Mouse (Mus musculus): ENCODE data around the gene Zfp207. TPM values are rescaled to one million over a fixed set of nuclear protein-coding genes. Genes with fewer than 3 reads are reported as not detected.
"Not testable (repeated sequence)": the region's sequence is repeated elsewhere in the genome, so short reads cannot be mapped to it uniquely, and the experiment has no call there.

Gene Zfp207
- polyA plus RNA-seq, 1 experiment from 2014 or later = 237 TPM

DNA sequence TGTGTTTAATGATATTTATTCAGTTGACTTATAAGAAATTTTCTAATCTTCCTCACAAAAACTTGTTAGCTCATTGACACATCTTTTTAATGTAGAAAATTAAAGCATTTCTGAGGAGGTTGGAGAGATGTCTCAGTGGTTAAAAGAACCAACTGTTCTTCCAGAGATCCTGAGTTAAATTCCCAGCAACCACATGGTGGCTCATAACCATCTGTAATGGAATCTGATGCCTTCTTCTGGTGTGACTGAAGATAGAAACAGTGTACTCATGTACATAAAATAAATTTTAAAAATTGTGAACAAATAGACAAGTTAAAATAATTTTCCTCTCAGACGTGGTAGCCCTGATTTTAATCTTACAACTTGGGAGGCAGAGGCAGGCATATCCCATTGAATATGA is 6.8 kb downstream of the Zfp207 start:
- Histone ChIP-seq H3K4me3 (replicated peaks; ENCODE audit: low read depth, low read length) (no peak overlapping the region), H3K9me3 (ENCODE audit: control insufficient read depth, low read length) (no peaks in the 10 kb centered on the region), H3K27ac (replicated peaks; ENCODE audit: low read depth, low read length) (no peak overlapping the region), H3K4me2 (ENCODE audit: low read length) (no peak overlapping the region), H3K27me3 (ENCODE audit: control insufficient read depth, insufficient read depth, low read length) (no peaks in the 10 kb centered on the region), H3K36me3 (ENCODE audit: control insufficient read depth, insufficient read depth, low read length) (peaks cover 63% of the 10 kb centered on the region), H3K9ac (replicated peaks; ENCODE audit: low read length) (no peak overlapping the region), H3K4me1 (ENCODE audit: control insufficient read depth, insufficient read depth, low read length) (peaks cover 26% of the 10 kb centered on the region)
- ATAC-seq (ENCODE audit: low FRiP score, low TSS enrichment) = no peak
- DNase-seq = no peak
- 89% methylated on average over 1 of the region's 1 CpGs for WGBS

- Histone ChIP-seq H3K4me2 (ENCODE audit: low read length) (no peak overlapping the region), H3K9ac (replicated peaks; ENCODE audit: low read length) (no peak overlapping the region), H3K27me3 (ENCODE audit: control insufficient read depth, insufficient read depth, low read length) (no peaks in the 10 kb centered on the region), H3K27ac (replicated peaks; ENCODE audit: low read depth, low read length) (no peak overlapping the region), H3K36me3 (ENCODE audit: control insufficient read depth, insufficient read depth, low read length) (peaks cover 76% of the 10 kb centered on the region), H3K4me1 (ENCODE audit: control insufficient read depth, insufficient read depth, low read length) (peaks cover 9% of the 10 kb centered on the region), H3K9me3 (ENCODE audit: control insufficient read depth, low read length) (no peaks in the 10 kb centered on the region), H3K4me3 (replicated peaks; ENCODE audit: low read depth, low read length) (no peak overlapping the region)
- no peak for DNase-seq
- WGBS = 97% methylated on average over 2 of the region's 2 CpGs
- no peak for ATAC-seq (ENCODE audit: low FRiP score, low TSS enrichment)
Measured at GRCm38 (mm10) chr11:80391407-80392120, 8.5 kb downstream of the Zfp207 start.

DNA sequence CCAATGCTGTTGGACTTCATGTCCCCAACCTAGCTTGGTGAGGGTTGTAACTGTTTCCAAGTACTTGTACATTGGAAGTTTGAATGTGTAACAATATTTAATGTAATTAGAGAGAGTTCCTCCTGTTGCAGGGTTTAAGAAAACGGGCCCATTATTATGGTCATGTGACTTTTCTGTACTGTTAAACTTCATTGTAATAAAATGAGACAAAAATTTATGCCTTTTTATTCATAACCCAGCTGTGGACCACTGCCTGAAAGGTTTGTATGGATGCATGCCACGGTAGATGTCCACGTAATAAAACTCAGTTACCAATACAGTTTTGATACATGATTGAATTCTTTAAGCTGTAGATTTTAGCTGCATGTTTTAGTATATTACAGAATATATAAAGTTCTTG is 12.9 kb downstream of the Zfp207 start:
- ATAC-seq (ENCODE audit: low FRiP score, low TSS enrichment) (no peak), DNase-seq (no peak)
- no peak overlapping the region for H3K9ac ChIP-seq (replicated peaks; ENCODE audit: low read length)
- H3K4me3 ChIP-seq (replicated peaks; ENCODE audit: low read depth, low read length) = no peak overlapping the region
- no peaks in the 10 kb centered on the region for H3K4me1 ChIP-seq (ENCODE audit: control insufficient read depth, insufficient read depth, low read length)
- H3K27ac ChIP-seq (replicated peaks; ENCODE audit: low read depth, low read length) = no peak overlapping the region
- peaks cover 83% of the 10 kb centered on the region for H3K36me3 ChIP-seq (ENCODE audit: control insufficient read depth, insufficient read depth, low read length)
- H3K27me3 ChIP-seq (ENCODE audit: control insufficient read depth, insufficient read depth, low read length) = no peaks in the 10 kb centered on the region
- WGBS = 96% methylated on average over 3 of the region's 3 CpGs
- no peaks in the 10 kb centered on the region for H3K9me3 ChIP-seq (ENCODE audit: control insufficient read depth, low read length)
- H3K4me2 ChIP-seq (ENCODE audit: low read length) = no peak overlapping the region

DNA sequence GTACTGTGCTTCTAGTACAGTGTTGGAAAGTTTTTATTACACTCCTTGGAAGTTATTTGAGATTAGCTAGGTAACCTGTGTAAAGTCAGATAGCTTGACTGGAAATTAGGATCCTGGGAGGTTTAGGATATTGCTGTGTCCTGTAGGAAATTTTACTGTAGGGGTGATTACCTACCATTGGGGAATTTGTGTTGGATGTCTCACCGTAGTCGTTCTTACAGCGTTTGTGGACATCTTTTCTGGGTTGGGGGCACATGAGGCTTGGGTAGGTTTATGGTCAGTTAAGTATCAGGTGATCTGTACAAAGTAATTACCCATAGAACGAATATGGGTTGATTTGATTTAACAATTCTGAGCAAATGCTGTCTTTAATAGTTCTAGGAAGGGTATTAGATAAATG is 13.5 kb downstream of the Zfp207 start:
- H3K9me3 ChIP-seq (ENCODE audit: control insufficient read depth, low read length) = no peaks in the 10 kb centered on the region
- H3K36me3 ChIP-seq (ENCODE audit: control insufficient read depth, insufficient read depth, low read length) = peaks cover 81% of the 10 kb centered on the region
- H3K9ac ChIP-seq (replicated peaks; ENCODE audit: low read length) = no peak overlapping the region
- no peaks in the 10 kb centered on the region for H3K27me3 ChIP-seq (ENCODE audit: control insufficient read depth, insufficient read depth, low read length)
- ATAC-seq (ENCODE audit: low FRiP score, low TSS enrichment) (no peak), DNase-seq (no peak)
- H3K4me1 ChIP-seq (ENCODE audit: control insufficient read depth, insufficient read depth, low read length) = no peaks in the 10 kb centered on the region
- WGBS = 97% methylated on average over 4 of the region's 4 CpGs
- no peak overlapping the region for H3K4me2 ChIP-seq (ENCODE audit: low read length)
- H3K27ac ChIP-seq (replicated peaks; ENCODE audit: low read depth, low read length) = no peak overlapping the region
- no peak overlapping the region for H3K4me3 ChIP-seq (replicated peaks; ENCODE audit: low read depth, low read length)

- WGBS = 98% methylated on average over 6 of the region's 6 CpGs
- peaks cover 67% of the 10 kb centered on the region for H3K36me3 ChIP-seq (ENCODE audit: control insufficient read depth, insufficient read depth, low read length)
- not testable (repeated sequence) for H3K4me3 ChIP-seq (replicated peaks; ENCODE audit: low read depth, low read length); H3K4me2 ChIP-seq (ENCODE audit: low read length); H3K27me3 ChIP-seq (ENCODE audit: control insufficient read depth, insufficient read depth, low read length); H3K27ac ChIP-seq (replicated peaks; ENCODE audit: low read depth, low read length); H3K9ac ChIP-seq (replicated peaks; ENCODE audit: low read length); DNase-seq; ATAC-seq (ENCODE audit: low FRiP score, low TSS enrichment); H3K4me1 ChIP-seq (ENCODE audit: control insufficient read depth, insufficient read depth, low read length); H3K9me3 ChIP-seq (ENCODE audit: control insufficient read depth, low read length)
Measured at GRCm38 (mm10) chr11:80407878-80408277, 24.8 kb downstream of the Zfp207 start.

GRCm38 (mm10) chr11:80410377-80410776 is 27.3 kb downstream of the Zfp207 start:
- Histone ChIP-seq H3K27me3 (ENCODE audit: control insufficient read depth, insufficient read depth, low read length) (no peaks in the 10 kb centered on the region), H3K27ac (replicated peaks; ENCODE audit: low read depth, low read length) (no peak overlapping the region), H3K9me3 (ENCODE audit: control insufficient read depth, low read length) (no peaks in the 10 kb centered on the region), H3K36me3 (ENCODE audit: control insufficient read depth, insufficient read depth, low read length) (peaks cover 59% of the 10 kb centered on the region), H3K4me1 (ENCODE audit: control insufficient read depth, insufficient read depth, low read length) (no peaks in the 10 kb centered on the region), H3K4me2 (ENCODE audit: low read length) (no peak overlapping the region), H3K4me3 (replicated peaks; ENCODE audit: low read depth, low read length) (no peak overlapping the region), H3K9ac (replicated peaks; ENCODE audit: low read length) (no peak overlapping the region)
- WGBS = 92% methylated on average over 2 of the region's 2 CpGs
- no peak for DNase-seq
- no peak for ATAC-seq (ENCODE audit: low FRiP score, low TSS enrichment)

- no peak for ATAC-seq (ENCODE audit: low FRiP score, low TSS enrichment)
- 92% methylated on average over 5 of the region's 5 CpGs for WGBS
Measured at GRCm38 (mm10) chr11:80417085-80417484, 34.0 kb downstream of the Zfp207 start.

GRCm38 (mm10) chr11:80419743-80420142 is 36.7 kb downstream of the Zfp207 start:
- Histone ChIP-seq H3K36me3 (ENCODE audit: control insufficient read depth, insufficient read depth, low read length) (peaks cover 12% of the 10 kb centered on the region), H3K4me3 (replicated peaks; ENCODE audit: low read depth, low read length) (no peak overlapping the region), H3K9me3 (ENCODE audit: control insufficient read depth, low read length) (peaks cover 7% of the 10 kb centered on the region; the same call in 1 of the 2 replicates), H3K27ac (replicated peaks; ENCODE audit: low read depth, low read length) (no peak overlapping the region), H3K27me3 (ENCODE audit: control insufficient read depth, insufficient read depth, low read length) (no peaks in the 10 kb centered on the region), H3K4me2 (ENCODE audit: low read length) (no peak overlapping the region), H3K4me1 (ENCODE audit: control insufficient read depth, insufficient read depth, low read length) (no peaks in the 10 kb centered on the region), H3K9ac (replicated peaks; ENCODE audit: low read length) (no peak overlapping the region)
- DNase-seq = no peak
- 93% methylated on average over 1 of the region's 1 CpGs for WGBS
- ATAC-seq (ENCODE audit: low FRiP score, low TSS enrichment) = no peak

More at GRCm38 (mm10) chr11:80417085-80417484, 34.0 kb downstream of the Zfp207 start:
- no peak overlapping the region for H3K9ac ChIP-seq (replicated peaks; ENCODE audit: low read length)
- peaks cover 16% of the 10 kb centered on the region for H3K36me3 ChIP-seq (ENCODE audit: control insufficient read depth, insufficient read depth, low read length)
- peaks cover 7% of the 10 kb centered on the region; the same call in 1 of the 2 replicates for H3K9me3 ChIP-seq (ENCODE audit: control insufficient read depth, low read length)
- no peak overlapping the region for H3K4me2 ChIP-seq (ENCODE audit: low read length)
- no peaks in the 10 kb centered on the region for H3K4me1 ChIP-seq (ENCODE audit: control insufficient read depth, insufficient read depth, low read length)
- DNase-seq = no peak
- H3K27ac ChIP-seq (replicated peaks; ENCODE audit: low read depth, low read length) = no peak overlapping the region
- H3K4me3 ChIP-seq (replicated peaks; ENCODE audit: low read depth, low read length) = no peak overlapping the region
- H3K27me3 ChIP-seq (ENCODE audit: control insufficient read depth, insufficient read depth, low read length) = no peaks in the 10 kb centered on the region
